Mouse (Mus musculus) midbrain, embryonic 12.5 days (tissue): ENCODE data around the gene Rgs6. TPM values are rescaled to one million over a fixed set of nuclear protein-coding genes. Genes with fewer than 3 reads are reported as not detected.

Experiments
- ATAC-seq: fragments of 200-750 bp; cut with Nextera tagmentation; 2 replicates; pipeline ENCODE4 v1.8.0; 2017; ENCODE audit warnings: low read depth, moderate TSS enrichment, moderate library complexity; ENCODE audit not compliant: low FRiP score
- H3K27ac ChIP-seq: fragments of 300-500 bp; sonication (generic); replicated peaks from 2 replicates; pipeline ENCODE4 v1.5.1; 2016; ENCODE audit warnings: mild to moderate bottlenecking
- H3K27me3 ChIP-seq: fragments of 300-500 bp; sonication (generic); 2 replicates; pipeline ENCODE4 v1.6.1; 2016; ENCODE audit warnings: mild to moderate bottlenecking
- H3K36me3 ChIP-seq: fragments of 300-500 bp; sonication (generic); 2 replicates; pipeline ENCODE4 v1.6.1; 2016
- H3K4me1 ChIP-seq: fragments of 300-500 bp; sonication (generic); 2 replicates; pipeline ENCODE4 v1.6.1; 2016
- H3K4me2 ChIP-seq: fragments of 300-500 bp; sonication (generic); replicated peaks from 2 replicates; pipeline ENCODE4 v1.6.1; 2016; ENCODE audit warnings: mild to moderate bottlenecking, moderate library complexity
- H3K4me3 ChIP-seq: fragments of 300-500 bp; sonication (generic); 2 replicates; pipeline ENCODE4 v1.5.1; 2016; ENCODE audit warnings: mild to moderate bottlenecking
- H3K9ac ChIP-seq: fragments of 300-500 bp; sonication (generic); replicated peaks from 2 replicates; pipeline ENCODE4 v1.6.1; 2016; ENCODE audit warnings: mild to moderate bottlenecking, moderate library complexity
- H3K9me3 ChIP-seq: fragments of 300-500 bp; sonication (generic); 2 replicates; pipeline ENCODE4 v1.6.1; 2016; ENCODE audit warnings: mild to moderate bottlenecking
- WGBS: fragments of 180-500 bp; shearing (Covaris S2); methylation state at CpG from one replicate; pipeline ENCODE4 v1.1.7; 2016; 5-methylcytosine and 5-hydroxymethylcytosine counted together
- polyA plus RNA-seq: library from polyadenylated mRNA; unstranded; fragments of >200 nt; fragmentation: Nextera tagmentation; extraction: Ambion mirVana; gene quantifications from 2 replicates; pipeline ENCODE4 v1.2.1, GENCODE M21; 2016

Gene Rgs6
- polyA plus RNA-seq, 1 experiment from 2014 or later, result 3.6 TPM

GRCm38 (mm10) chr12:83052391-83052790 is 464.3 kb downstream of the Rgs6 start:
- WGBS, result 88% methylated on average over 4 of the region's 4 CpGs
- H3K36me3 ChIP-seq, result no peaks in the 10 kb centered on the region
- no peak overlapping the region for H3K27ac ChIP-seq
- H3K4me2 ChIP-seq, result no peak overlapping the region
- no peak overlapping the region for H3K9ac ChIP-seq
- H3K9me3 ChIP-seq, result peaks cover 9% of the 10 kb centered on the region
- ATAC-seq, result no peak
- no peaks in the 10 kb centered on the region for H3K27me3 ChIP-seq
- no peak overlapping the region for H3K4me3 ChIP-seq
- H3K4me1 ChIP-seq, result no peaks in the 10 kb centered on the region

GRCm38 (mm10) chr12:83055690-83056089 is 467.6 kb downstream of the Rgs6 start:
- Histone ChIP-seq H3K9ac (no peak overlapping the region), H3K4me2 (no peak overlapping the region), H3K4me1 (no peaks in the 10 kb centered on the region), H3K9me3 (peaks cover 9% of the 10 kb centered on the region), H3K4me3 (no peak overlapping the region), H3K27me3 (no peaks in the 10 kb centered on the region), H3K27ac (no peak overlapping the region), H3K36me3 (no peaks in the 10 kb centered on the region)
- no peak for ATAC-seq
- 75% methylated on average over 5 of the region's 5 CpGs for WGBS

- Histone ChIP-seq H3K4me1 (no peaks in the 10 kb centered on the region), H3K27me3 (no peaks in the 10 kb centered on the region), H3K4me2 (no peak overlapping the region), H3K36me3 (no peaks in the 10 kb centered on the region), H3K9ac (no peak overlapping the region), H3K27ac (no peak overlapping the region), H3K9me3 (no peaks in the 10 kb centered on the region), H3K4me3 (no peak overlapping the region)
- 77% methylated on average over 6 of the region's 6 CpGs for WGBS
- no peak for ATAC-seq
Measured at GRCm38 (mm10) chr12:83066426-83066825, 478.3 kb downstream of the Rgs6 start.

- 79% methylated on average over 5 of the region's 5 CpGs for WGBS
- Histone ChIP-seq H3K4me1 (peaks cover 12% of the 10 kb centered on the region), H3K9ac (no peak overlapping the region), H3K9me3 (no peaks in the 10 kb centered on the region), H3K36me3 (no peaks in the 10 kb centered on the region), H3K4me3 (no peak overlapping the region), H3K4me2 (no peak overlapping the region), H3K27me3 (no peaks in the 10 kb centered on the region), H3K27ac (no peak overlapping the region)
- no peak for ATAC-seq
Measured at GRCm38 (mm10) chr12:83070848-83071247, 482.8 kb downstream of the Rgs6 start.

GRCm38 (mm10) chr12:83072181-83072887 is 484.2 kb downstream of the Rgs6 start:
- Histone ChIP-seq H3K27ac (peak overlapping the region; percentile 57), H3K9me3 (no peaks in the 10 kb centered on the region), H3K4me3 (no peak overlapping the region), H3K4me2 (no peak overlapping the region), H3K27me3 (no peaks in the 10 kb centered on the region), H3K9ac (no peak overlapping the region), H3K36me3 (no peaks in the 10 kb centered on the region), H3K4me1 (peaks cover 12% of the 10 kb centered on the region)
- WGBS, result 48% methylated on average over 3 of the region's 3 CpGs
- ATAC-seq, result no peak

- peak; percentile 93 for ATAC-seq
- H3K9me3 ChIP-seq, result no peaks in the 10 kb centered on the region
Measured at GRCm38 (mm10) chr12:83072951-83073878, 485.1 kb downstream of the Rgs6 start.

GRCm38 (mm10) chr12:83073879-83074368 is 485.8 kb downstream of the Rgs6 start:
- Histone ChIP-seq H3K9me3 (no peaks in the 10 kb centered on the region), H3K9ac (no peak overlapping the region), H3K27ac (peak overlapping the region; percentile 57), H3K4me3 (no peak overlapping the region), H3K4me1 (peaks cover 12% of the 10 kb centered on the region), H3K4me2 (no peak overlapping the region), H3K27me3 (no peaks in the 10 kb centered on the region), H3K36me3 (no peaks in the 10 kb centered on the region)
- WGBS, result 83% methylated on average over 6 of the region's 6 CpGs
- ATAC-seq, result no peak

More at GRCm38 (mm10) chr12:83072951-83073878, 485.1 kb downstream of the Rgs6 start:
- no peaks in the 10 kb centered on the region for H3K36me3 ChIP-seq
- H3K4me1 ChIP-seq, result peaks cover 12% of the 10 kb centered on the region
- H3K27ac ChIP-seq, result peak overlapping the region; percentile 57
- no peaks in the 10 kb centered on the region for H3K27me3 ChIP-seq
- H3K9ac ChIP-seq, result no peak overlapping the region
- H3K4me3 ChIP-seq, result no peak overlapping the region
- 39% methylated on average over 13 of the region's 13 CpGs for WGBS
- no peak overlapping the region for H3K4me2 ChIP-seq

- no peaks in the 10 kb centered on the region for H3K36me3 ChIP-seq
- H3K9me3 ChIP-seq, result no peaks in the 10 kb centered on the region
- H3K4me3 ChIP-seq, result no peak overlapping the region
- H3K27me3 ChIP-seq, result no peaks in the 10 kb centered on the region
- WGBS, result 91% methylated on average over 3 of the region's 3 CpGs
- no peak overlapping the region for H3K9ac ChIP-seq
- no peak for ATAC-seq
- H3K4me1 ChIP-seq, result peaks cover 12% of the 10 kb centered on the region
- no peak overlapping the region for H3K27ac ChIP-seq
- H3K4me2 ChIP-seq, result no peak overlapping the region
Measured at GRCm38 (mm10) chr12:83076179-83076578, 488.1 kb downstream of the Rgs6 start.

- no peak overlapping the region for H3K4me3 ChIP-seq
- no peaks in the 10 kb centered on the region for H3K36me3 ChIP-seq
- ATAC-seq, result no peak
- H3K9ac ChIP-seq, result no peak overlapping the region
- peaks cover 12% of the 10 kb centered on the region for H3K4me1 ChIP-seq
- no peaks in the 10 kb centered on the region for H3K9me3 ChIP-seq
- no peak overlapping the region for H3K27ac ChIP-seq
- H3K27me3 ChIP-seq, result no peaks in the 10 kb centered on the region
- no peak overlapping the region for H3K4me2 ChIP-seq
- WGBS, result 96% methylated on average over 2 of the region's 2 CpGs
Measured at GRCm38 (mm10) chr12:83077486-83077885, 489.4 kb downstream of the Rgs6 start.

GRCm38 (mm10) chr12:83083427-83083826 is 495.3 kb downstream of the Rgs6 start:
- Histone ChIP-seq H3K4me2 (no peak overlapping the region), H3K9me3 (no peaks in the 10 kb centered on the region), H3K4me1 (no peaks in the 10 kb centered on the region), H3K4me3 (no peak overlapping the region), H3K27ac (no peak overlapping the region), H3K36me3 (no peaks in the 10 kb centered on the region), H3K9ac (no peak overlapping the region), H3K27me3 (no peaks in the 10 kb centered on the region)
- no peak for ATAC-seq
- WGBS, result 94% methylated on average over 3 of the region's 4 CpGs

GRCm38 (mm10) chr12:83084614-83085013 is 496.5 kb downstream of the Rgs6 start:
- Histone ChIP-seq H3K4me3 (no peak overlapping the region), H3K9me3 (no peaks in the 10 kb centered on the region), H3K4me1 (no peaks in the 10 kb centered on the region), H3K27ac (no peak overlapping the region), H3K9ac (no peak overlapping the region), H3K36me3 (no peaks in the 10 kb centered on the region), H3K4me2 (no peak overlapping the region), H3K27me3 (no peaks in the 10 kb centered on the region)
- 88% methylated on average over 5 of the region's 5 CpGs for WGBS
- no peak for ATAC-seq

- no peaks in the 10 kb centered on the region for H3K36me3 ChIP-seq
- no peak overlapping the region for H3K9ac ChIP-seq
- H3K4me3 ChIP-seq, result no peak overlapping the region
- H3K4me2 ChIP-seq, result no peak overlapping the region
- no peak for ATAC-seq
- H3K4me1 ChIP-seq, result no peaks in the 10 kb centered on the region
- no peak overlapping the region for H3K27ac ChIP-seq
- WGBS, result 89% methylated on average over 4 of the region's 4 CpGs
- H3K9me3 ChIP-seq, result no peaks in the 10 kb centered on the region
- H3K27me3 ChIP-seq, result no peaks in the 10 kb centered on the region
Measured at GRCm38 (mm10) chr12:83087010-83087409, 498.9 kb downstream of the Rgs6 start.
